Mouse (Mus musculus) embryo, embryonic 11.5 days (tissue): ENCODE measurements around the gene Slc25a18.

ENCODE experiments used
- DNase-seq: peaks from one replicate; pipeline ENCODE4 v3.0.0-alpha.2; 2012; ENCODE audit warnings: low read depth, low spot score

The Slc25a18 gene

GRCm38 (mm10) chr6:120841754-120842153, 68.4 kb downstream of the Slc25a18 start:
- DNase-seq = no peak
